Comparison of ENCODE assay signal across 11 mouse cellular contexts in the genomic region with DNA sequence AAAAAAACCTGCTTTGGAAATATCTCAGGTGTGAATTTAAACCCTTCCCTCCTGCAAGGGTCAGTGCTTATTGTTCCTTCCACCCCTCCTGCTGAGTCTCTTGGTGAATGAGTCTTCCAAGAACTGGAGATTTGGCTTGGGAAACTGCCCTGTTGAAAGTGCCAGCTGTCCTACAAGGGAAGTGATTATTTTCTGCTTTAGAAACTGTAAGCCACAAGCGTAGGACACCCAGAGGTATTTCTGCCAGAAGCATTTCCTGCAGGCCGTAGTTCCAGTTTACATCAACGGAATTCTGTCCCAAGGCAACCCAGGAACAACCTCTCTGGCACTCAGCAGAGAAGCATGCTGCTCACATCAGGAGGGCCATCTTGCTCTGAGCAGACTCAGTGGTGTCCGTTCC. TPM values are rescaled to one million over a fixed set of nuclear protein-coding genes. Genes with fewer than 3 reads are reported as not detected.
A peak's percentile ranks its signal among the peaks of the same experiment; 100 is the strongest.
DNase-seq lines count a peak whose midpoint lies in the region; ATAC-seq lines count a peak whose summit lies in the region.
"Had no signal": no experiment of that assay in that cellular context is flagged by ENCODE, and none has a peak within 500 bp of the region (broad histone marks: within the 10 kb centered on the region; RNA-seq: fewer than 3 reads in every experiment).

No protein-coding gene starts in this region.

- H3K27ac ChIP-seq in heart, embryonic 11.5 days (ENCODE audit: low read depth, low read length), result no peak overlapping the region
- H3K27ac ChIP-seq: midbrain, embryonic 15.5 days had no signal

- H3K4me1 ChIP-seq in heart, embryonic 11.5 days (ENCODE audit: control insufficient read depth, insufficient read depth, low read length), result no peaks in the 10 kb centered on the region
- H3K4me1 ChIP-seq in megakaryocyte, embryonic 14.5 days, result peaks cover 61% of the 10 kb centered on the region

- no peaks in the 10 kb centered on the region for H3K36me3 ChIP-seq in heart, embryonic 11.5 days (ENCODE audit: control insufficient read depth, insufficient read depth, low read length)
- H3K36me3 ChIP-seq in megakaryocyte, embryonic 14.5 days (replicated peaks; ENCODE audit: low read length), result peaks cover 17% of the 10 kb centered on the region
- H3K36me3 ChIP-seq: heart, embryonic 13.5 days; midbrain, embryonic 15.5 days had no signal

- WGBS in heart, embryonic 11.5 days (ENCODE audit: insufficient replicate concordance), result 66% methylated on average over 4 of the region's 4 CpGs

- H3K9me3 ChIP-seq in heart, embryonic 11.5 days (replicated peaks; ENCODE audit: control insufficient read depth, low read length), result no peaks in the 10 kb centered on the region
- no peaks in the 10 kb centered on the region for H3K9me3 ChIP-seq in megakaryocyte, embryonic 14.5 days
- H3K9me3 ChIP-seq: heart, embryonic 13.5 days; midbrain, embryonic 15.5 days had no signal

- no peak overlapping the region for H3K4me2 ChIP-seq in heart, embryonic 11.5 days
- H3K4me2 ChIP-seq: heart, embryonic 13.5 days; midbrain, embryonic 15.5 days had no signal

- no peak overlapping the region for H3K4me3 ChIP-seq in heart, embryonic 11.5 days (ENCODE audit: low read depth, low read length)
- H3K4me3 ChIP-seq in megakaryocyte, embryonic 14.5 days (replicated peaks), result peak overlapping the region; percentile 77
- H3K4me3 ChIP-seq: heart, embryonic 13.5 days; midbrain, embryonic 15.5 days had no signal

- H3K9ac ChIP-seq in heart, embryonic 11.5 days (ENCODE audit: low read depth, low read length), result no peak overlapping the region
- H3K9ac ChIP-seq: heart, embryonic 13.5 days; midbrain, embryonic 15.5 days had no signal

- no peaks in the 10 kb centered on the region for H3K27me3 ChIP-seq in heart, embryonic 11.5 days (ENCODE audit: control insufficient read depth, insufficient read depth, low read length)
- H3K27me3 ChIP-seq in megakaryocyte, embryonic 14.5 days (replicated peaks), result no peaks in the 10 kb centered on the region
- H3K27me3 ChIP-seq: heart, embryonic 13.5 days; midbrain, embryonic 15.5 days had no signal

- no peak for ATAC-seq in heart, embryonic 11.5 days (replicated peaks; ENCODE audit: insufficient number of reproducible peaks, low FRiP score, low TSS enrichment)
- no peak for ATAC-seq in megakaryocyte, adult 5-6 weeks (ENCODE audit: poor library complexity, severe bottlenecking)
- peak; percentile 3 for ATAC-seq in megakaryocyte progenitor cell, adult 5-6 weeks (replicated peaks; ENCODE audit: poor library complexity)
- ATAC-seq: midbrain, embryonic 15.5 days had no signal

- DNase-seq in heart, adult 18-20 months, result peak; percentile 46 to 65
- peak; percentile 19 for DNase-seq in fibroblast of lung, adult 2 months (ENCODE audit: low read depth)
- no peak for DNase-seq in B cell, adult 2 months
- no peak for DNase-seq in layer of hippocampus, adult 11-12 months (ENCODE audit: low spot score)
- DNase-seq: right cerebral cortex, postnatal 14 days had no signal

RNA-seq across cellular contexts. Expression of a gene that starts 12.6 kb away (rescaled TPM):
- 1 to 10 TPM; 2.4 to 5.9 TPM for total RNA-seq in heart, adult 18-20 months (2021)
- 2.2 and 2.9 TPM in 2 replicates for polyA plus RNA-seq in heart, embryonic 11.5 days (2014; fragmentation: Nextera tagmentation; extraction: Ambion mirVana)
- polyA plus RNA-seq in megakaryocyte, embryonic 14.5 days (2012; ENCODE audit: insufficient read depth, low replicate concordance), result 6.1 TPM in 1 of 2 replicates, not detected in the other
- 8.3 and 13.0 TPM in 2 replicates for total RNA-seq in megakaryocyte, adult 5-6 weeks (2015)
- total RNA-seq in megakaryocyte, adult 5-6 weeks (2017), result 20.8 and 28.9 TPM in 2 replicates
- total RNA-seq in megakaryocyte progenitor cell, adult 5-6 weeks (2015), result 6.4 and 8.6 TPM in 2 replicates
- total RNA-seq in megakaryocyte progenitor cell, adult 5-6 weeks (2017), result 14.7 and 17.9 TPM in 2 replicates

Comparison
In these comparisons a context has a peak if more than half of its experiments do, and no peak if none do; other contexts are left out.
1. DNase-seq: peak in heart, adult 18-20 months (2 of 2) and fibroblast of lung, adult 2 months (single experiment); none in B cell, adult 2 months (0 of 2) and layer of hippocampus, adult 11-12 months (single experiment).